Mouse (Mus musculus) kidney, postnatal 10 days (tissue): ENCODE results near the gene Hnrnpul2.

Source experiments
- DNase-seq: peaks from one replicate; pipeline ENCODE4 v3.0.0; 2021; ENCODE audit warnings: mixed read lengths

Hnrnpul2 gene

DNA sequence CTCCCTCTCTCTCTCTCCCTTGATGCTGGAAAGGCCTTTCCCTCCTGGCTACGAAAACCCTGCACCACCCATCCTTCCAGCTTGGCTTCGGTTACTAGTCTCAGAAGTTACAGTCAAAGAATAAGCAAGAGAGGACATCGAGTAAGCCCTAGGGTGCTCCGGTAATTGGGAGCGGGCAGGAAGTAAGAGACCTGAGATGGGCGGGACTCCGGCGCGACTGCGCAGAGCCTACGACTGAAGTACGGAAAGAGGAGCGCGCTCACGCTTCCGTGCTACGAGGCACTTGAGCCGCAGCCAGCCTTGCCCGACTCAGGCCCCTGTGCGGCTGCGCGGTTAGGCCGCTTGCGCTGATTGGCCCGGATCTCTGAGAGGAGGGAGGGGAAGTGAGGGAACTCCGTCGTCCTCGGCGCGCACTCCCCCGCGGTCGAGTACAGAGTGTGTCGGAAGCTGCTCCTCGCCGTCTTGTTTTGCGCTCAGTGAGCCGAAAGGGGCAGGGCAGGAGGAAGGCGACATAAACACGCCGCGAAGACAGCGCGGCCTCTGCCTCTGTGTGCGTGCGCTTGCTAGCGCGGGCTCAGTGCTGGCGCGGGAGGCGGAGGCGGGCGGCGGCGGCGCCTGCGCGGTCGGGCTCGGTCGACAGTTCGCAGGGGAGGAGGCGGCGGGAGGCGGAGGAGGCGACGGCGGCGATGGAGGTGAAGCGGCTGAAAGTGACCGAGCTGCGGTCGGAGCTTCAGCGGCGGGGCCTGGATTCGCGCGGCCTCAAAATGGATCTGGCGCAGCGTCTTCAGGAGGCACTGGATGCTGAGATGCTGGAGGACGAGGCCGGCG is at the start of gene Hnrnpul2:
TSS of gene Hnrnpul2 (plus strand) at position 415 of the 828 bp plus-strand sequence.
- peak; percentile 99 for DNase-seq

DNA sequence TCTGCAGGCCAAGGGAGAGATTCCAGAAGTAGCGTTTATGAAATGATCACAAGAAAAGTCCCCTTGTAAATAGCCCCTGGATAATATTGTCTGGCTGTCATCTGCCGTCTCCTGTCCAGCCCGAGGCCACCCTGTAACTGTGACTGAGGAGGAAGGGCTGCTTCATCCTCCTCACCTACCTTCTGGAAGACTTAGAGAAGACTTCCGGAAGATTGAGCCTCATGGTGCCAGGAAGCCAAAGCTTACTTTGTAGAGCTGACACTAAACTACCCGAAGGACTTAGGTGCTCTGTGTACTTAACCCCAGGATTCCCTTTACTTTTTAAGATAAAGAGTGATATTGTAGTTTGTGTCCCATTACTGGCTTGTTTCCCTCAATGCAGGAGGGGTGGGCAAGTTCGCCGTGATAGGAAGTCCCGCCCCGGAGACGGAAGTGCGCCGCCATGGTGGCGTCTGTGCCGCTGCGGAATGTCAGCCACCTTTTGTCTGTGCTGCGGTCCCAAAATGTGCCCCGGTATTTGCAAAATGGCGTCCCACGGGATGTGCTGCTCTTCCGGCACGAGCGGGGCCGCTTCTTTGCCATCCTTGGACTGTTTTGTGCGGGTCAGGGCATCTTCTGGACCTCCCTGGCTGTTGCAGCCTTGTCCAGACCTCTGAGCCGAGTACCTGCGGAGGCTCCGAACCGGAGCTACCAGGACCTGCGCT is 49.1 kb upstream of the Hnrnpul2 start, which contains the start of gene Tmem223:
TSS of gene Tmem223 (plus strand) at position 430 of the 704 bp plus-strand sequence.
- DNase-seq, result peak; percentile 90

DNA sequence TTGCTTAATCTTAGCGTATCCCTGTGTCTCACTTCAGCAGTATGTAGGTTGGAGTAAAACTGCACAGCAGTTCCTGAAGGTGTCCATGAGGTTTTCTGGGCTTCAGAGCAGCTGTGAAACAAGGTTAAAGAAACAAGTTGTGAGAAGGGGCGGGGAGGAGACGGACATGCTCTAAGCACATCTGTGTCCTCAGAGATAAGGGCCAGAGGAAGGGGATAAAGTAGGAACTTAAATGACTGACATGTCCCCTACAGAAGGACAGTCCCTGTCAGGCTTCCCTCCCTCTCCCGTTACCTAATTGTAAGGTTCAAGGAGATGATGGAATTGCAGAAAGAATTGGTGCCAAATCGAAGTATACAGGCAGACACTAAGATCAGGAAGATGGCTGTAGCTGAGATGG is 46.8 kb upstream of the Hnrnpul2 start:
- no peak for DNase-seq

DNA sequence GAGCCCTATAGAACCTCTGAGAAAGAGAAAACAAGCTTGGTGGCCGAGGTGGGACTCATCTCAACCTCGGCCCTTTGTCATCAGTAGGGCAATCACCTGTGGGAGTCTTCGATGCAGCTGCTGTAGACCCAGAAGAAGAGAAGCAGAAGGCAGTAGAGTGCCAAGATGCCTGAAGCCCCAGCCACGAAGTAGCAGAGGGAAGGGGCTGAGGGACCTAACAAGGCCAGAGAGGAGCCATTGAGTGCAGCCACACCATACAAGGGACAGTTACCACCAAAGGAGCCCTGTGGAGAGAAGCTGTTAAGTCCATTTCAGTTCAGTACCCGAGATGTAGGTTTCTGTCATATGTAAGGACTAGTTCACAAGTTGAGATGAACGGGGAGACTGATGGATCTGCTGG is 46.4 kb upstream of the Hnrnpul2 start:
- no peak for DNase-seq

DNA sequence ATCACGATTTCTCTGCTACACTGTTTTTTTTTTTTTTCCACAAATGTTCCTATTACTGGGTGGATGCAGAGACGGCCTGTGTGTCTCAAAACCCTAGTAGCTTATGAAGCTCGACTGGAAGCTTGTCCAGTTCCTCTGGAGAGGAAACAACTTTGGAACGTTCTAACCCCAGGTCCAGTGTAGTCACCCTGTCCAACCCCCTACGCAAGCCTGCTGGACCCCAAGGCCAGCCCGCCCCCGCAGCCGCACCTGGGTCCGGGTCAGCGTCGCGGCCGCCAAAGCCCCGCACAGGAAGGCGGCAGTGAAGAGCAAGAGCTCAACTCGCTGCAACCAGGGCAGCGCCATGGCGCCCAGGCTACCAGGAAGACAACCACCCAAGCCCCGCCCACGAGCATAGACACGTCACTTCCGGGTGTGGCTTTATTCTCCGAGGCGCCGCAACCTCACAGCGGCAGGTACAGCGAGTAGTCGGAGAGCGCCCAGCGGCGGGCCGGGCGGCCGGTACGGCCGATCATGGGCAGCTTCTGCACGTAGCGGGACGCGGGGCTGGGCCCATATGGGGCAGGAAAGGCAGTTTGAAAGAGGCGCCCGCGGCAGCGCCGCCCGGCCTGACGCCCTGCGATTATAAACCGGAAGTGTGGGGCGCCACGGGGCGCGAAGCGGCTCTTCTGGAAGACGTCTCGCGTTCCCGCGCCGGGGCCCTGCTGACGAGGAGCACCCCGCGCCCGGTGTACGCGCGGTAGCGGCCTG is 45.5 kb upstream of the Hnrnpul2 start, which contains the start of gene Tmem179b:
TSS of gene Tmem179b (minus strand) at position 382 of the 750 bp plus-strand sequence.
- DNase-seq, result peak; percentile 98

DNA sequence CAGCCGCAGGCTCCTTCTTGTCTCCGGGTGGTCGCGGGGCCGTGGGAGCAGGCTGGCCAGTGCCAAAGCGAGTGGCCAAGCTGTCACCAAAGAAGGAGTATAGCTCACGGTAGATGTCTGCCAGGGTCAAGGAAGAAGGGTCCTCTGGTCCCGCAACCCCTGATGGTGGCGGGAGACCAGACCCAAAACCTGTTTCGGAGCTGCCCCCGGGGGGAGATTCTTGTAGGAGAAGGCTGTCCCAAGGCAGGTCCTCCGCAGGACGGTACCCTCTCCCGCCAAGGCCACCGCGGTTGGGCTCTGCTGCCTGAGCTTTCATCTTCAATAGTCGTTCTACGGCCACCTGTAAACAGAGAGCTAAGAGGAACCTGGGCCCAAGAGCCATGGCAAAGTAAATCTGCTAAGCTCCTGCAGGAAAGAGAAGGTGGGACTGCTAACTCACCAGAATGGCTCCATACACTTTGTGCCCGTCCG is 44.8 kb upstream of the Hnrnpul2 start:
- peak; percentile 59 for DNase-seq

DNA sequence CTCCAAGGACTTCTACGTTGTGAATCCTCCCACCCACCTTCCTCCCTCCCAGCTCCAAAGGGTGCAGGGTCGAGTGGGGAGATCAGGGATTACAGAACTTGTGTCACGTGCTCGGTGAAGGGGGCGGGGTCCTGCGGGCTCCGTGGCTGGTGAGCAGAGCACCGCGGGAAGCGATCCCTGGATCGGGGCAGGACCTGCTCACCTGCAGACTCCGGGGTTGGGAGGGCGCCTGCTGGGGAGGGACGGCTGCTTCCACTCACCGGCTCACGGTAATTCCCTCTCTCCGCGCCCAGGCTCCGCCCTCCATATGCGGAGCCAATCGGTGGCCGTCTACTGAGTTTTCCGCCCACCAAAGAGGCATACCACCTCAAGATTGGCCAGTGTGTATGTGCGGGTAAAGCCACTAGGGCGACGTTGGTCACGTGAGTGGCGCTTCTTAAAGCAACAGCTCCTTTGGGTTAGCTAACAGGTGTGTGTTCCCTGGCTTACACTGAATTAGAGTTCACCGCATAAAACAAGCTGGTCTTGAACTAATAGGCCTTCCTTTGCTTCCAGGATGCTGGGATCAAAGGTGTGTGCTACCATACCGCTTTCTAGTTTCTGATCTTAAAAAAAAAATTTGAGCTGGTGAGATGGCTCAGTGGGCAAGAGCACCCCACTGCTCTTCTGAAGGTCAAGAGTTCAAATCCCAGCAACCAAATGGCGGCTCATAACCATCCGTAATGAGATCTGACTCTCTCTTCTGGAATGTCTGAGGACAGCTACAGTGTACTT is 33.6 kb upstream of the Hnrnpul2 start, which contains the start of gene Taf6l:
TSS of gene Taf6l (minus strand) at position 410 of the 774 bp plus-strand sequence.
- DNase-seq, result peak; percentile 95

DNA sequence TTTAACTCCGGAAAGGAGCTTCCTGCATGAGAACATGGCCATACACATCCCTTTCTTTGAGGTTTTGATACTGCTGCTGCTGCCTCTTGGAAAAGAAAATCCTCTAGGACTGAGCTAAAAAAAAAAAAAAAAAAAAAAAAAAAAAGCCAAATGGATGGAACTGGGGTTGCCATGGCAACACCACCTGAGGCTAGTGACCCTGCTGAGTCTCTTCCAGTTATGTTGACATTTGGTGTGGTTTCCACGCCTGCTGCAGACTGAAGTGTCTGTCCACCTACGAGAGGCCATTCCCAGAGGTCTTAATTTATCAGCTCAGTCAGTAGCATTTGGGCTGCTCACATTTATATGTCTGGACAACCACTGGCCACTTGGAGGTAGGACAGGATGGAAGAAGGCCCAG is 31.3 kb upstream of the Hnrnpul2 start:
- DNase-seq, result no peak

DNA sequence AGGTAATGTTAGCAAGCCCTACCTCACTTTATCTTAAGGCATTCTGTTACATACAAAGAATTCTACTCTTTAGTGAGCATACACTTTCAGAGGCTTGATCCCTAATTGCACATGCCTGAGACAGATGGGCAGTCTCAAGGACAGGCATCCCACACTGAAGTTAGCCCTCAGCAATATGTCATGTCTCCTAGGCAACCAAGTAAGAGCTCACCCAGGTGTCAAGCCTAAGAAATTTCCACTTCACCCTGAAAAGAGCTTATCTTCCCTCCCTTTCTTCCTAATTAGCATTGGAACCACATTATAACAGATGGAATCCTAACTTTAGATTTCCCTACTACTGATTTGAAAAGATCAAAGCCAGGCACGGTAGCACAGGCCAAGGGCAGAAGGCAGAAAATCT is 30.6 kb upstream of the Hnrnpul2 start:
- no peak for DNase-seq

DNA sequence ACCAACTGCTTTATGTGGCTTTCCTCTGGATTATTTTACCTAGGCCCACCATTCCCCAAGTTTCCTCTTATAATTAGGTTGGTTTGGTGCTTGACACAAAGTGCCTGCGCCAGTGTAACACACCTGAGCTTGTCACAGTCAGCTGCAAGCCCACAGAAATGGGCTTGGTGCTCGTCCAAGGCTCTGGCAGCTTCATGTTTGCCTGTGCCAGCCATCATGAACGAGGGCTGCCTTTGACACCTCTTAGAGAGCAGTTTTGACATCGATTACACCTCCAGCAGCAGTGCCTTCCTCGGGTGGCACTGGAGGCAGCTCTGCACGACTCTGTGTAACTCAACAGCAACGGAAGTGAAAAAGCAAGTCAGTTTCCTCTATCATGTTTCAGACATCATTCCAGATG is 29.6 kb upstream of the Hnrnpul2 start:
- no peak for DNase-seq

DNA sequence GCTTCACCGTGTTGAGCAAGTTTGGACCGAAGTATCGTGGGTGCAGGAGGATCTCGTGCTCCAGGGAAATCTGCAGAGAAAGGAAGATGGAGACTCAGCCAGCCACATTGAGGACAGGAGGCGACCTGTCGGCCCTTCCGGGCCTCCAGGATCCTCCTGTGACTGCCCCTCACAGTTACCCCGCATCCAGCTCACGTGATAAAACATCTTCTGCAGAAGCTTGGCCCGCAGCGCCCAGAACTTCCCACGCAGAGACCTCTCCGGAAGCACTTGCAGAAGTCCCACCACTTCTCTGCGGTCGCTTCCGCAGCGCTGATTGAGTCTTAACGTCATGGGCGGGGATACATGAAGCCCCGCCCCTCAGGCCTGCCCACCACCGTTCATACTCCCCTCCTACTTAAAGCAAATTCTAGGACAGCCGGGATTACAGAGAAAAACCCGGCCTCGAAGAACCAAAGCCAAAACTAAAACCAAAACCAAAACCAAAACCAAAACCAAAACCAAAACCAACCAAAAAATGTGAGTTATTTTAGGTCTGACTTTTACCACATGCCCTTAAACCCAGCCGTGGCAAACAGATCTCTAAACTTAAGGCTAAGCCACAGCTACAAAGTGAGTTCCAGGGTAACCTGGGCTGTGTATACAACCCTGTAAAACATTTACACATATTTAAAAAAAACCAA is 21.4 kb upstream of the Hnrnpul2 start, which contains the start of gene Polr2g:
TSS of gene Polr2g (minus strand) at position 314 of the 683 bp plus-strand sequence.
- DNase-seq, result peak; percentile 95

DNA sequence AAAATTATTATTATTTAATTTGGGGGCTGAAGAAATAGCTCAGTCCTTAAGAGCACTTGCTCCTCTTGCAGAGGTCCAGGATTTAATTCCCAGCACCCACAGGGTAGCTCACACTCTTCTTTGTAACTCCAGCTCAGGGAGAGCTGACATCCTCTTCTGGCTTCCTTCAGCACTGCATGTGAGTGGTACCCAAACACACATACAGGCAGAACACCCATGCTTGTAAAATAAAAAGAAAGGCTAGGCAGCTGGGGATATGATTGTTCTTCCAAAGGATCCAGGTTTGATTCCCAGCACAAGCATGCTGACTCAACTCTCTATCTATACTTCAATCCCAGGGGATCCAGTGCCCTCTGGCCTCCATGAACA is 20.9 kb upstream of the Hnrnpul2 start:
- DNase-seq, result no peak

DNA sequence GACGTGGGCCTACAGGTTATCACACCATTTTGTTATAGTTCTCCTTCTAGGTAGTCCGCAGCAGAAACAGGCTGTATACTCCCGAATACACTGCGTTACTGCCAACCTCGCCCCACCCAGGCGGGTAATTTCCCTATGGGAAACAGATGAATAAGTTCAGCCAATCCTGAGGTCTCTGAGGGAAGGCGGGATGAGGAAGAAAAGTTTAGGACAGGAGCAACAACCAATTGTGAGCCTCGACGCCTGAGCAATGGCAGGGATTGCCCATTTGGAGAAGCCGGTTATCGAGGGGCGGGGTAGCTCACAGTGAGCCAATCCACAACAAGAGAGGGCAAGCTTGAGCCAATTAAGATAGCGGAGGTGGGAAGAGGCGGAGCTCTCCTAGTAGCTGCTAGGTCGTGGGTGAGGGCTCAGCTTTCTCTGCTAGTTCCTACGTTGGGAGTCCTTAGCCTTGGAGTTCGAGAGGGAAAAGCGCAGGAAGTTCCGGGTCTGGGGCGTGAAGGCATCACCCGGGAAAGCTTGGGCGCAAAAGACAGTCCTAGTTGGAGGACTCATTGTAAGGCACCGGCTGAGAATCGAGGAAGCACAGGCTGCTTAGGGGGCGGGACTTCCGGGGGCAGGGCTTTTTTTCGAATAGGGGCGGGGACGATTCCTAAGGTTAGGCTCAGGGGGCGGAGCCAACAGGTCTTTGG is 17.5 kb upstream of the Hnrnpul2 start, which contains the start of gene Zbtb3:
TSS of gene Zbtb3 (plus strand) at position 426 of the 692 bp plus-strand sequence.
- peak; percentile 95 for DNase-seq

DNA sequence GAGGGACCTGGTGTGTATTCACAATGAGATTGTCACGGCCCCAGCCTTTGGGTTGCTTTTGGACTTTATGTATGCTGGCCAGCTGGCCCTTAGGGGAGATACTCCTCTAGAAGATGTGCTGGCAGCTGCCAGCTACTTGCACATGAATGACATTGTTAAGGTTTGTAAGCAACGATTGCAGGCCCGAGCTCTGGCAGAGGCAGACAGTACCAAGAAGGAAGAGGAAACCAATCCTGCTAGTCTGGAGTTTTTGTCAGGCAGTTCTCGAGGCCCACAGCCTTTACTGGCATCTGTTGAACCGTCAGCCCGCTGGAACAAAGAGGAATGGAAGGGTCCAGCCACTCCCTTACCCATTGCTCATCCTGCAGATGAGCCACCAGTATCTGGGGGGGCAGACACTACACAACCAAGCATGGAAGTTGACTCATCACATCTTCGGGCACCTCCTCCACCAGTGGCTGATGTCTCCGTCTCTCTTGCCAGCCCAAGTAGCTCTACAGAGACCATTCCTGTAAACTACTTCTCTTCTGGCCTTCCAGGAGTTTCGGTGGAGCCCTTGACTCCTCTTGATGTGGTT is 16.5 kb upstream of the Hnrnpul2 start:
- no peak for DNase-seq

DNA sequence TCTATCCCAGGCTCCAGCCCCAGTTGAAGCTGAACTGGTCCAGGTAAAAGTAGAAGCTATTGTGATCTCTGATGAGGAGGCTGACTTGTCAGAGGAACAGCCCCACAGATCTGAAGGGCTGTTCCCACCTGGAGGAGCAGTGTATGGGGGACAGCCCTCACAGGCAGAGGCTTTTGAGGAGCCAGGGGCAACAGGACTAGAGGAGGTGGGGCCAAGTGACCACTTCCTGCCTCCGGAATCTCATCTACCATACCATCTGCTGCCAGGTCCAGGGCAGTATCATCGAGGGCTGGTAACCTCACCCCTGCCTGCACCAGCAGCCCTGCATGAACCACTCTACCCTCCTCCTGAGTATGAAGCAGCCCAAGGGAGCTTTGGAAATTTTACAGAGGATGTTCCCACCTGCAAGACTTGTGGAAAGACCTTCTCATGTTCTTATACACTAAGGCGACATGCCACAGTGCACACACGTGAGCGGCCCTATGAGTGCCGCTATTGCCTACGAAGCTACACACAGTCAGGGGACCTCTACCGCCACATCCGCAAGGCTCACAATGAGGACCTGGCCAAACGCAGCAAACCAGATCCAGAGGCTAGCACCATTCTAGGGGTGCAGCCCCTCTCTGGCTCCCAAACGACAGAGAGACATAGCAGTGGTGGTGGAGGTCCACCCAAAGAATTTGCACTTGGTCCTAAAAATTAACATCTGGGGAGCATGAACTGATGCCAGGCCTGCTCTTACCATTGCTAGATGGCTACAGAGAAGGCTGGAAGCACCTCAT is 15.7 kb upstream of the Hnrnpul2 start:
- no peak for DNase-seq

DNA sequence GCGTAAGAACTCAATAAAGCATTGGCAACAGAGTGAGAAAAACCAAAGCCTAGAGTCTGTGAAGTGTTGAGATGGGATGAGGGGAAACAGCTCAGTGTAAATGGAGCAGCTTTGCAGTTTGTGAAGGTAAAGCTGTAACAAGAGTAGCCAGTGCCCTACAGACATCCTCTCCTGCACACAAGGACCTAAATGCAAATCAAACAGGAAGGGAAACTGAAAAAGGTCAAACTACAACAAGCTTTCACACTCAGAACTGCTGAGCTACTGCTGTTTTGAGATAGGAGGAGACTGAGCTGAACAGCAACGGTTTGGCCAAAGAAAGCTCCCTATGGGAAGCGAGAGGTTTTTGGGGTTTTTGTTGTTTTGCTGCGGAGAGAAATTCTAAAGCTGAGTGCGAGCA is 13.0 kb upstream of the Hnrnpul2 start:
- no peak for DNase-seq

DNA sequence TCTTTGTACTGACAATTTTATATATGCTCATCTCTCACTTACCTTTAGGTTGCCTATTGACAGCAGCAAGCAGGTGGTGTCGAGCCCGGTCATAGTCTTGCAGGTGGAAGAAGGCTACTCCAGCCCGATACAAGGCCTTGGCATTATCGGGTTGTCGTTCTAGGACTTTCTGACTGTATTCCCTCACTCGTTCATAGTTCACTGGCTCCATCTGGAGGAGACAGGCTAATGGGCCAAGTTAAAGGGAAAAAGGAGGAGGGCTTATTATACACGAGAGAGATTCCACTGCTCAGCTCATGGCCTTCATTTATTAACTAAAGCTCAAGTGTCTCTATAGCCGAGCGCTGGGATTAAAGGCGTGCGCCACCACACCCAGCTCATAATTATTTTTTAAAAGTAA is 4.0 kb upstream of the Hnrnpul2 start:
- peak; percentile 49 for DNase-seq

DNA sequence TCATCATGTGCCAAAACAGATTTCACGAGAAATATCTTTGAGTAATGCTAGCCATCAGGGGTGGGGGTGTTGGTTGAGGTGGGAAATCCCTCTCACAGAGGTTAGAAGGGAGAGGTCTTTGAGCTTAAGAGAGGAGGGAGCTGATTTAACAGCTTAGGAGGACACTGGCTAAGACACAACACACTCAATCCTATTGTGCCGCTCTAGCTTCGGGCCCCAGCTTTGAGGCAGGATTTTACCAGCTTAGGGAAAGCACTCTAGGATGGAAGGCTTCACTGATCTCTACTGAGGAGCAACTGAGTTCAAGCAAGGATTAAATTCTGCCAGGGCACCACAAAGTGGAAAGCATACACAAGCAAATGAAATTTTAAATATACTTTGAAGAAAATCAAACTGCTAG is 2.8 kb upstream of the Hnrnpul2 start:
- no peak for DNase-seq

DNA sequence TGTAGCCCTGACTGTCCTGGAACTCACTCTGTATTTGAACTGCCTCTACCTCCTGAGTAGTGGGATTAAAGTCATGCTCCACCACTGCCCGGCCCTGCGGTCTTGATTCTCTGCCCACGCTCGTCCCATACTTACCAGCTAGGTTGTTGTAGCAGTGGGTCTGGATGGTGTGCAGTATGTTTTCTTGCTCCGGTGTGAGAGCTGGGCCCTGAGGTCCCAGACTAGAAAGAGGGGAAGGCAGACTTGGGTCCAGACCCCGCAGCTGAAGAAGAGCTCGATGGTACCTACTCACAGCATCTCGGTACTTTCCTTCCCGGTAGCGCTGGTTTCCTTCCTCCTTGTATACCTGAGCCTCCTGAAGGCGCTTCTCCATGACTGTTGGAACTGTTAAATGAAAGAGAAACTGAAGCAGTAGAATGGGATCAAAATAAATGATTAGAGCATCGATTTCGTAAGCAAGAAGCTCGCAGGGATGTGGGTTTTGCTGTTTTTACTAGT is 1.5 kb upstream of the Hnrnpul2 start:
- no peak for DNase-seq
